Comparison of ENCODE assay signal across 14 mouse cellular contexts in genomic region chr9:65408871-65409295, GRCm38 (mm10). TPM values are rescaled to one million over a fixed set of nuclear protein-coding genes. Genes with fewer than 3 reads are reported as not detected.
A peak's percentile ranks its signal among the peaks of the same experiment; 100 is the strongest.
DNase-seq lines count a peak whose midpoint lies in the region; ATAC-seq and TF ChIP-seq lines count a peak whose summit lies in the region.
"Had no signal": no experiment of that assay in that cellular context is flagged by ENCODE, and none has a peak within 500 bp of the region (broad histone marks: within the 10 kb centered on the region; RNA-seq: fewer than 3 reads in every experiment).

No protein-coding gene starts in this region.

- H3K4me3 ChIP-seq in liver, embryonic 16.5 days (ENCODE audit: low read depth, low read length) = no peak overlapping the region
- H3K4me3 ChIP-seq in liver, postnatal 0 days (ENCODE audit: low read depth, low read length) = no peak overlapping the region
- H3K4me3 ChIP-seq in hindbrain, embryonic 14.5 days (replicated peaks; ENCODE audit: low read length) = no peak overlapping the region
- H3K4me3 ChIP-seq in forebrain, embryonic 16.5 days (replicated peaks; ENCODE audit: low read length) = no peak overlapping the region
- H3K4me3 ChIP-seq: forebrain, embryonic 13.5 days; heart, embryonic 13.5 days; liver, embryonic 15.5 days had no signal

- ATAC-seq in liver, embryonic 16.5 days (ENCODE audit: low read depth) = peak; percentile 66
- peak; percentile 92 for ATAC-seq in liver, postnatal 0 days
- ATAC-seq in hindbrain, embryonic 14.5 days (ENCODE audit: low FRiP score) = no peak
- ATAC-seq in forebrain, embryonic 16.5 days = no peak
- ATAC-seq: forebrain, embryonic 13.5 days; Patski had no signal

- H3K27ac ChIP-seq in liver, embryonic 16.5 days (ENCODE audit: low read length) = no peak overlapping the region
- H3K27ac ChIP-seq in liver, postnatal 0 days (ENCODE audit: low read depth) = no peak overlapping the region
- no peak overlapping the region for H3K27ac ChIP-seq in hindbrain, embryonic 14.5 days
- no peak overlapping the region for H3K27ac ChIP-seq in forebrain, embryonic 16.5 days (ENCODE audit: low read length)
- H3K27ac ChIP-seq: forebrain, embryonic 13.5 days; heart, embryonic 13.5 days; liver, embryonic 15.5 days had no signal

- H3K9ac ChIP-seq in liver, embryonic 16.5 days (ENCODE audit: low read depth, low read length) = no peak overlapping the region
- no peak overlapping the region for H3K9ac ChIP-seq in liver, postnatal 0 days (replicated peaks)
- no peak overlapping the region for H3K9ac ChIP-seq in hindbrain, embryonic 14.5 days
- H3K9ac ChIP-seq in forebrain, embryonic 16.5 days (replicated peaks; ENCODE audit: low read depth, low read length) = no peak overlapping the region
- H3K9ac ChIP-seq: forebrain, embryonic 13.5 days; heart, embryonic 13.5 days; liver, embryonic 15.5 days had no signal

- DNase-seq in adrenal gland, adult 8-10 months = peak; percentile 32
- no peak for DNase-seq in adrenal gland, adult 18-20 months (ENCODE audit: low spot score in 2 of 2)
- no peak for DNase-seq in liver
- peak; percentile 26 for DNase-seq in liver, postnatal 0 days
- DNase-seq in right cerebral cortex, postnatal 36 days (ENCODE audit: low spot score in 2 of 2) = no peak
- no peak for DNase-seq in hindbrain, embryonic 14.5 days (ENCODE audit: low spot score)
- DNase-seq: embryo, embryonic 11 days had no signal

- no peak overlapping the region for H3K4me2 ChIP-seq in liver, embryonic 16.5 days (ENCODE audit: low read depth, low read length)
- no peak overlapping the region for H3K4me2 ChIP-seq in liver, postnatal 0 days (ENCODE audit: low read depth, low read length)
- no peak overlapping the region for H3K4me2 ChIP-seq in hindbrain, embryonic 14.5 days (replicated peaks)
- H3K4me2 ChIP-seq in forebrain, embryonic 16.5 days (ENCODE audit: low read length) = no peak overlapping the region
- H3K4me2 ChIP-seq: forebrain, embryonic 13.5 days; heart, embryonic 13.5 days; liver, embryonic 15.5 days had no signal

- no peaks in the 10 kb centered on the region for H3K27me3 ChIP-seq in liver, embryonic 16.5 days (ENCODE audit: control insufficient read depth, insufficient read depth, low read depth, low read length)
- no peaks in the 10 kb centered on the region for H3K27me3 ChIP-seq in liver, postnatal 0 days (ENCODE audit: insufficient read depth, low read length)
- H3K27me3 ChIP-seq in hindbrain, embryonic 14.5 days (ENCODE audit: control insufficient read depth, insufficient read depth, low read length) = no peaks in the 10 kb centered on the region
- no peaks in the 10 kb centered on the region for H3K27me3 ChIP-seq in forebrain, embryonic 16.5 days (replicated peaks; ENCODE audit: control insufficient read depth, insufficient read depth, low read length)
- H3K27me3 ChIP-seq: forebrain, embryonic 13.5 days; liver, embryonic 15.5 days; Patski had no signal

- WGBS in liver, embryonic 16.5 days (ENCODE audit: insufficient replicate concordance) = 48% methylated on average over 5 of the region's 5 CpGs
- 53% methylated on average over 5 of the region's 5 CpGs for WGBS in liver, postnatal 0 days (ENCODE audit: insufficient replicate concordance)
- WGBS in hindbrain, embryonic 14.5 days = 68% methylated on average over 5 of the region's 5 CpGs
- WGBS in forebrain, embryonic 16.5 days = 73% methylated on average over 5 of the region's 5 CpGs

- H3K4me1 ChIP-seq in liver, embryonic 16.5 days (ENCODE audit: control insufficient read depth, low read depth, low read length) = no peaks in the 10 kb centered on the region
- no peaks in the 10 kb centered on the region for H3K4me1 ChIP-seq in liver, postnatal 0 days (ENCODE audit: insufficient read depth)
- H3K4me1 ChIP-seq in hindbrain, embryonic 14.5 days (replicated peaks; ENCODE audit: control insufficient read depth, insufficient read depth, low read length) = no peaks in the 10 kb centered on the region
- peaks cover 3% of the 10 kb centered on the region; the same call in 1 of the 2 replicates for H3K4me1 ChIP-seq in forebrain, embryonic 16.5 days (replicated peaks; ENCODE audit: control insufficient read depth, insufficient read depth, low read length)
- H3K4me1 ChIP-seq: liver, embryonic 15.5 days had no signal

- no peaks in the 10 kb centered on the region for H3K9me3 ChIP-seq in liver, embryonic 16.5 days (replicated peaks; ENCODE audit: control insufficient read depth, low read length)
- H3K9me3 ChIP-seq in liver, postnatal 0 days (ENCODE audit: low read length) = no peaks in the 10 kb centered on the region
- no peaks in the 10 kb centered on the region for H3K9me3 ChIP-seq in hindbrain, embryonic 14.5 days (ENCODE audit: control insufficient read depth, low read length)
- no peaks in the 10 kb centered on the region for H3K9me3 ChIP-seq in forebrain, embryonic 16.5 days (ENCODE audit: control insufficient read depth, low read length)
- H3K9me3 ChIP-seq: forebrain, embryonic 13.5 days; heart, embryonic 13.5 days; liver, embryonic 15.5 days had no signal

- TF ChIP-seq EP300 in liver, postnatal 0 days (IDR thresholded peaks at IDR 0.05; ENCODE audit: low read depth) = no peak

- no peaks in the 10 kb centered on the region for H3K36me3 ChIP-seq in liver, embryonic 16.5 days (ENCODE audit: control insufficient read depth, insufficient read depth)
- no peaks in the 10 kb centered on the region for H3K36me3 ChIP-seq in liver, postnatal 0 days (replicated peaks; ENCODE audit: insufficient read depth, low read length)
- H3K36me3 ChIP-seq in hindbrain, embryonic 14.5 days (replicated peaks; ENCODE audit: control insufficient read depth, insufficient read depth) = no peaks in the 10 kb centered on the region
- H3K36me3 ChIP-seq in forebrain, embryonic 16.5 days (ENCODE audit: control insufficient read depth, insufficient read depth) = no peaks in the 10 kb centered on the region
- H3K36me3 ChIP-seq: liver, embryonic 15.5 days had no signal

- no peak for TF ChIP-seq CTCF in liver, postnatal 0 days (IDR thresholded peaks at IDR 0.05; ENCODE audit: low read depth)

RNA-seq across cellular contexts. Expression of gene Rasl12, which starts 10.6 kb away (rescaled TPM):
- total RNA-seq in adrenal gland, adult 8-10 months (2022) = 10 to 100 TPM in 1 of 4 experiments, 1 to 10 TPM in 3; 5.9 to 20.4 (median 7.2) TPM
- total RNA-seq in adrenal gland, adult 18-20 months (2021) = 10 to 100 TPM in 1 of 2 experiments, 1 to 10 TPM in 1; 5.7 to 31.8 TPM
- 0.23 and 0.34 TPM in 2 replicates for polyA plus RNA-seq in liver, embryonic 16.5 days (2015; fragmentation: Nextera tagmentation; extraction: Ambion mirVana)
- 0.08 and 0.17 TPM in 2 replicates for polyA plus RNA-seq in liver, postnatal 0 days (2015; fragmentation: Nextera tagmentation; extraction: Ambion mirVana)
- polyA plus RNA-seq in hindbrain, embryonic 14.5 days (2014; fragmentation: Nextera tagmentation; extraction: Ambion mirVana) = 7.6 and 7.9 TPM in 2 replicates
- 6.7 and 6.8 TPM in 2 replicates for polyA plus RNA-seq in forebrain, embryonic 16.5 days (2015; fragmentation: Nextera tagmentation; extraction: Ambion mirVana)

RNA-seq across cellular contexts. Expression of gene Slc51b, which starts 13.9 kb away (rescaled TPM):
- not detected for total RNA-seq in adrenal gland, adult 8-10 months (2022)
- total RNA-seq in adrenal gland, adult 18-20 months (2021) = not detected
- 0.17 TPM in 1 of 2 replicates, not detected in the other for polyA plus RNA-seq in liver, embryonic 16.5 days (2015; fragmentation: Nextera tagmentation; extraction: Ambion mirVana)
- 15.1 and 17.0 TPM in 2 replicates for polyA plus RNA-seq in liver, postnatal 0 days (2015; fragmentation: Nextera tagmentation; extraction: Ambion mirVana)
- polyA plus RNA-seq in hindbrain, embryonic 14.5 days (2014; fragmentation: Nextera tagmentation; extraction: Ambion mirVana) = not detected in 2 replicates
- not detected in 2 replicates for polyA plus RNA-seq in forebrain, embryonic 16.5 days (2015; fragmentation: Nextera tagmentation; extraction: Ambion mirVana)
- total RNA-seq: monocyte, adult 5-6 weeks had no signal
- polyA plus RNA-seq: forebrain, embryonic 13.5 days; heart, embryonic 13.5 days; liver, embryonic 15.5 days had no signal

RNA-seq across cellular contexts. Expression of gene Kbtbd13, which starts 17.4 kb away (rescaled TPM):
- total RNA-seq in adrenal gland, adult 8-10 months (2022) = under 1 TPM in 3 of 4 experiments, not detected in 1; 0.13 to 0.23 (median 0.21) TPM
- total RNA-seq in adrenal gland, adult 18-20 months (2021) = under 1 TPM; 0.17 to 0.26 TPM
- polyA plus RNA-seq in liver, embryonic 16.5 days (2015; fragmentation: Nextera tagmentation; extraction: Ambion mirVana) = 0.25 and 0.42 TPM in 2 replicates
- 0.09 and 0.11 TPM in 2 replicates for polyA plus RNA-seq in liver, postnatal 0 days (2015; fragmentation: Nextera tagmentation; extraction: Ambion mirVana)
- polyA plus RNA-seq in hindbrain, embryonic 14.5 days (2014; fragmentation: Nextera tagmentation; extraction: Ambion mirVana) = 0.52 and 0.70 TPM in 2 replicates
- polyA plus RNA-seq in forebrain, embryonic 16.5 days (2015; fragmentation: Nextera tagmentation; extraction: Ambion mirVana) = 0.81 and 1.2 TPM in 2 replicates
- total RNA-seq: monocyte, adult 5-6 weeks had no signal

RNA-seq across cellular contexts. Expression of gene Mtfmt, which starts 26.7 kb away (rescaled TPM):
- total RNA-seq in adrenal gland, adult 8-10 months (2022) = 10 to 100 TPM; 14.3 to 22.7 (median 16.4) TPM
- 10 to 100 TPM; 10.9 to 12.4 TPM for total RNA-seq in adrenal gland, adult 18-20 months (2021)
- polyA plus RNA-seq in liver, embryonic 16.5 days (2015; fragmentation: Nextera tagmentation; extraction: Ambion mirVana) = 5.1 and 6.3 TPM in 2 replicates
- polyA plus RNA-seq in liver, postnatal 0 days (2015; fragmentation: Nextera tagmentation; extraction: Ambion mirVana) = 7.2 and 7.3 TPM in 2 replicates
- polyA plus RNA-seq in hindbrain, embryonic 14.5 days (2014; fragmentation: Nextera tagmentation; extraction: Ambion mirVana) = 22.0 and 23.7 TPM in 2 replicates
- 22.7 and 23.5 TPM in 2 replicates for polyA plus RNA-seq in forebrain, embryonic 16.5 days (2015; fragmentation: Nextera tagmentation; extraction: Ambion mirVana)

RNA-seq across cellular contexts. Expression of gene Ubap1l, which starts 48.0 kb away (rescaled TPM):
- total RNA-seq in adrenal gland, adult 8-10 months (2022) = 1 to 10 TPM in 1 of 4 experiments, under 1 TPM in 2, not detected in 1; 0.41 to 1.7 (median 0.49) TPM
- under 1 TPM; 0.45 to 0.86 TPM for total RNA-seq in adrenal gland, adult 18-20 months (2021)
- not detected in 2 replicates for polyA plus RNA-seq in liver, embryonic 16.5 days (2015; fragmentation: Nextera tagmentation; extraction: Ambion mirVana)
- not detected in 2 replicates for polyA plus RNA-seq in liver, postnatal 0 days (2015; fragmentation: Nextera tagmentation; extraction: Ambion mirVana)
- polyA plus RNA-seq in hindbrain, embryonic 14.5 days (2014; fragmentation: Nextera tagmentation; extraction: Ambion mirVana) = 2.8 and 4.2 TPM in 2 replicates
- 0.31 and 0.98 TPM in 2 replicates for polyA plus RNA-seq in forebrain, embryonic 16.5 days (2015; fragmentation: Nextera tagmentation; extraction: Ambion mirVana)
- total RNA-seq: monocyte, adult 5-6 weeks had no signal
- polyA plus RNA-seq: heart, embryonic 13.5 days had no signal

Comparison
In these comparisons a context has a peak if more than half of its experiments do, and no peak if none do; other contexts are left out.
1. DNase-seq: peak in adrenal gland, adult 8-10 months (single experiment) and liver, postnatal 0 days (single experiment); none in adrenal gland, adult 18-20 months (0 of 2), liver (single experiment), right cerebral cortex, postnatal 36 days (0 of 2) and hindbrain, embryonic 14.5 days (single experiment).
2. RNA of gene Slc51b, which starts 13.9 kb away (polyA plus RNA-seq): 15.1 to 17.0 TPM in liver, postnatal 0 days; 0.17 TPM in liver, embryonic 16.5 days, not detected in hindbrain, embryonic 14.5 days and not detected in forebrain, embryonic 16.5 days; every median in the first group is over 10 times any median in the second.
3. ATAC-seq: peak in liver, embryonic 16.5 days (single experiment) and liver, postnatal 0 days (single experiment); none in hindbrain, embryonic 14.5 days (single experiment) and forebrain, embryonic 16.5 days (single experiment).